8 mouse cellular contexts compared by ENCODE assay signal in genomic region chr7:66789860-66790748, GRCm38 (mm10). TPM values are rescaled to one million over a fixed set of nuclear protein-coding genes. Genes with fewer than 3 reads are reported as not detected.
DNase-seq lines count a peak whose midpoint lies in the region; ATAC-seq and TF ChIP-seq lines count a peak whose summit lies in the region.
"Had no signal": no experiment of that assay in that cellular context is flagged by ENCODE, and none has a peak within 500 bp of the region (broad histone marks: within the 10 kb centered on the region; RNA-seq: fewer than 3 reads in every experiment).

No protein-coding gene starts in this region.

- H3K4me2 ChIP-seq in limb, embryonic 15.5 days, result no peak overlapping the region
- no peak overlapping the region for H3K4me2 ChIP-seq in midbrain, embryonic 15.5 days

- H3K9me3 ChIP-seq in ES-Bruce4 (replicated peaks; ENCODE audit: control insufficient read depth, insufficient read depth, low read length, poor library complexity, severe bottlenecking), result no peaks in the 10 kb centered on the region
- no peaks in the 10 kb centered on the region for H3K9me3 ChIP-seq in limb, embryonic 15.5 days
- no peaks in the 10 kb centered on the region for H3K9me3 ChIP-seq in midbrain, embryonic 15.5 days

- TF ChIP-seq CTCF in ES-Bruce4 (IDR thresholded peaks at IDR 0.05; ENCODE audit: low read depth, low read length), result no peak

- peak; percentile 64; the same call in 1 of the 2 replicates for TF ChIP-seq EP300 in ES-Bruce4 (IDR thresholded peaks at IDR 0.05; ENCODE audit: insufficient read depth, low read depth, low read length)

- TF ChIP-seq POLR2A in ES-Bruce4 (IDR thresholded peaks at IDR 0.05; ENCODE audit: insufficient read depth, low read length), result no peak

- H3K27me3 ChIP-seq in ES-Bruce4 (ENCODE audit: control insufficient read depth, insufficient read depth, low read length, poor library complexity, severe bottlenecking), result no peaks in the 10 kb centered on the region
- H3K27me3 ChIP-seq in limb, embryonic 15.5 days, result no peaks in the 10 kb centered on the region
- H3K27me3 ChIP-seq in midbrain, embryonic 15.5 days (replicated peaks), result no peaks in the 10 kb centered on the region

- no peak overlapping the region for H3K4me3 ChIP-seq in ES-Bruce4 (ENCODE audit: low read depth, low read length)
- no peak overlapping the region for H3K4me3 ChIP-seq in limb, embryonic 15.5 days
- H3K4me3 ChIP-seq in midbrain, embryonic 15.5 days, result no peak overlapping the region

- peak overlapping the region; percentile 81 for H3K27ac ChIP-seq in ES-Bruce4 (ENCODE audit: insufficient read depth, low read length)
- no peak overlapping the region for H3K27ac ChIP-seq in limb, embryonic 15.5 days
- no peak overlapping the region for H3K27ac ChIP-seq in midbrain, embryonic 15.5 days

- no peak overlapping the region for H3K9ac ChIP-seq in ES-Bruce4 (ENCODE audit: low read depth, poor library complexity, severe bottlenecking)
- no peak overlapping the region for H3K9ac ChIP-seq in limb, embryonic 15.5 days
- H3K9ac ChIP-seq in midbrain, embryonic 15.5 days, result no peak overlapping the region

- H3K36me3 ChIP-seq in ES-Bruce4 (ENCODE audit: control insufficient read depth, insufficient read depth, low read length, poor library complexity, severe bottlenecking), result no peaks in the 10 kb centered on the region
- H3K36me3 ChIP-seq in limb, embryonic 15.5 days, result no peaks in the 10 kb centered on the region
- no peaks in the 10 kb centered on the region for H3K36me3 ChIP-seq in midbrain, embryonic 15.5 days (replicated peaks)

- H3K4me1 ChIP-seq in ES-Bruce4 (ENCODE audit: control insufficient read depth, insufficient read depth, low read length), result no peaks in the 10 kb centered on the region
- peaks cover 9% of the 10 kb centered on the region for H3K4me1 ChIP-seq in limb, embryonic 15.5 days
- no peaks in the 10 kb centered on the region for H3K4me1 ChIP-seq in midbrain, embryonic 15.5 days

- ATAC-seq in limb, embryonic 15.5 days (ENCODE audit: insufficient number of reproducible peaks, low FRiP score, low TSS enrichment, low read depth), result peak; percentile 58; the same call in 1 of the 2 replicates
- ATAC-seq in midbrain, embryonic 15.5 days (replicated peaks), result no peak

- peak; percentile 9 for DNase-seq in CD4-positive helper T cell, adult 2 months (ENCODE audit: low read depth, low spot score)
- peak; percentile 24 for DNase-seq in heart, postnatal 4 days
- DNase-seq in right cerebral cortex, adult 2 months (ENCODE audit: low spot score in 2 of 2), result no peak
- no peak for DNase-seq in cerebellum, postnatal 36 days
- DNase-seq: right cerebral cortex, postnatal 25 days had no signal

- 32% methylated on average over 8 of the region's 8 CpGs for WGBS in limb, embryonic 15.5 days
- WGBS in midbrain, embryonic 15.5 days, result 31% methylated on average over 8 of the region's 8 CpGs

RNA-seq across cellular contexts. Expression of gene Cers3, which starts 46.8 kb away (rescaled TPM):
- 0.73 and 0.75 TPM in 2 replicates for polyA plus RNA-seq in ES-Bruce4 (2011; ENCODE audit: insufficient read depth, insufficient read length, low read depth, missing spikeins)
- under 1 TPM; 0.38 to 0.55 TPM for total RNA-seq in heart, postnatal 4 days (2021)
- 21.7 and 23.0 TPM in 2 replicates for polyA plus RNA-seq in limb, embryonic 15.5 days (2015; fragmentation: Nextera tagmentation; extraction: Ambion mirVana)
- polyA plus RNA-seq in midbrain, embryonic 15.5 days (2015; fragmentation: Nextera tagmentation; extraction: Ambion mirVana), result 0.46 and 0.50 TPM in 2 replicates

RNA-seq across cellular contexts. Expression of gene Adamts17, which starts 49.4 kb away (rescaled TPM):
- 0.55 and 1.1 TPM in 2 replicates for polyA plus RNA-seq in ES-Bruce4 (2011; ENCODE audit: insufficient read depth, insufficient read length, low read depth, missing spikeins)
- total RNA-seq in heart, postnatal 4 days (2021), result 10 to 100 TPM; 14.4 to 18.2 TPM
- polyA plus RNA-seq in limb, embryonic 15.5 days (2015; fragmentation: Nextera tagmentation; extraction: Ambion mirVana), result 13.5 and 13.7 TPM in 2 replicates
- polyA plus RNA-seq in midbrain, embryonic 15.5 days (2015; fragmentation: Nextera tagmentation; extraction: Ambion mirVana), result 3.1 and 3.7 TPM in 2 replicates

Comparison
In these comparisons a context has a peak if more than half of its experiments do, and no peak if none do; other contexts are left out.
1. DNase-seq: peak in CD4-positive helper T cell, adult 2 months (single experiment) and heart, postnatal 4 days (single experiment); none in right cerebral cortex, adult 2 months (0 of 2) and cerebellum, postnatal 36 days (0 of 2).
2. RNA of gene Cers3, which starts 46.8 kb away (polyA plus RNA-seq): 21.7 to 23.0 TPM in limb, embryonic 15.5 days; 0.73 to 0.75 TPM in ES-Bruce4 and 0.46 to 0.50 TPM in midbrain, embryonic 15.5 days; every median in the first group is over 10 times any median in the second.